Mouse (Mus musculus): ENCODE measurements around the gene Noct.

Noct gene

DNA sequence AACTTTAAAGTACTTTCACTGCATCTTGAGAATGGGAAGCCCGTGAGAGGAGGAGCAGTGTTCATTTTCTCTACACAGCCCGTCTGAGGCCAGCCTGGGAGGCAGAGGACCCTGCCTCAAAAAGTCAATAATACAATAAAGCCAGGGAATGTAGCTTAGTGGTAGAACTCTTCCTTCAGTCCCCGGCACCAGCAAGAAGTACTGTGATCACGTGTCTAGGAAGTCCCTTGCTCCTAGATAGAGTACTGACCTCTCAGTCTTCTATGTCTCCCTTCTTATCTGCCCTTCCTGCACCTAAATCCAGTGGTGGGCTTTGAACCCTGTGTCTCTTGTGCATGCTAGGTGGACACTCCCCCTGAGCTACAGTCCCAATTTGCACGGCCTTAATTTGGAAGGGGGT, 6.6 kb downstream of the Noct start:
- no peak for DNase-seq (ENCODE audit: low read depth, low spot score)

DNA sequence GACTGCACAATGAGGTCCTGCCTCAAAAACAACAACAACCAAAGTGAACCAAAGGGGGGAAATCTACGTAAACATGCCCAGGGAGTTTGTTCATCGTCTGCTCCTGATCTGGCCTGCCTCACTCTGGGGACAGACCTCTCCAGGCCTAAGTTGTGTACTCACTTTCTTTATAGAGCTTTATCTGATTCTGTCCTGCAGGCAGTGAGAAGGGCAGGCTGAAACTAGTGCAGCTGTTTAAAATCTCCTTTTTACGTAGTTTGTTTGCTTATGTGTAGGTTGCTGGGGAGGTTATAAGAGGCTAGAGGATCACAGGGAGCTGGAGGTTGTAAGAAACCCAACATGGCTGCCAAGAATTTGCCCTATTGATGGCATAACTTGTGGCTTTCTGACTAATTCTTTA, 7.3 kb downstream of the Noct start:
- no peak for DNase-seq (ENCODE audit: low read depth, low spot score)

- no peak for DNase-seq (ENCODE audit: low read depth, low spot score)
Observed at GRCm38 (mm10) chr3:51232205-51232910, 8.1 kb downstream of the Noct start.

- DNase-seq (ENCODE audit: low read depth, low spot score) = no peak
Observed at GRCm38 (mm10) chr3:51233474-51233873, 9.2 kb downstream of the Noct start.

GRCm38 (mm10) chr3:51233918-51234751, 9.9 kb downstream of the Noct start:
- DNase-seq (ENCODE audit: low read depth, low spot score) = peak; percentile 69

DNA sequence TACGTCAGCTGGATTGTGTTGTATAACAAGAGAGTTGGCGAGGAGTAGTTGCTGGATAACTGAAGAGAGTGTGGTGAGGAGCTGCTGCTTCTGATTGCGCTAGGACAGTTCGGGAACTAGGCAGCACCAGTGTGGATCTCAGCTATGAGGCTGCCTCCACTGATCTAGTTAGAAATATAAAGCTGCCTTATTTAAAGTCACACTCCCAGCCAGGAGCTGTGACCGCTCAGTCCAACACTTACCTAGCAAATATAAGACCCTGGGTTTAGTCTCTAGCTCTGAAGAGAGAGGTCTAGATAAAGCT, 10.5 kb downstream of the Noct start:
- DNase-seq (ENCODE audit: low read depth, low spot score) = no peak

DNA sequence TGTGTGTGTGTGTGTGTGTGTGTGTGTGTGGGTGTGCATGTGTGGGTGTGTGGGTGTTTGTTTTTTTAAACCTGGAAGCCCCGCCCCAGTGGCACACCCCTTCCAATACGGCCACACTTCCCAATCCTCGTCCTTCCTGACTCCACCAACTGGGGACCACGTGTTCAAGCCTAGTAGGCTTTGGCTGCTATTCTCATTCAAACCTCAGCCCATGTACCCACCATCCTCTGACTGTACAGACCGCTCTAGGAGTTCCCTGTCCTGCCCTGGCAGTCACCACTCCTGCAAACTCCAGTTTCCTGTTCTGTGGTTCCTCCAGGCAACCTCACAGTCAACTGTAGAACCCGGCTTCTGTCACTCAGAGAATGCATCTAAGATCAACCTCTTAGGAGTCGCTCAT, 14.3 kb downstream of the Noct start:
- no peak for DNase-seq (ENCODE audit: low read depth, low spot score)

DNA sequence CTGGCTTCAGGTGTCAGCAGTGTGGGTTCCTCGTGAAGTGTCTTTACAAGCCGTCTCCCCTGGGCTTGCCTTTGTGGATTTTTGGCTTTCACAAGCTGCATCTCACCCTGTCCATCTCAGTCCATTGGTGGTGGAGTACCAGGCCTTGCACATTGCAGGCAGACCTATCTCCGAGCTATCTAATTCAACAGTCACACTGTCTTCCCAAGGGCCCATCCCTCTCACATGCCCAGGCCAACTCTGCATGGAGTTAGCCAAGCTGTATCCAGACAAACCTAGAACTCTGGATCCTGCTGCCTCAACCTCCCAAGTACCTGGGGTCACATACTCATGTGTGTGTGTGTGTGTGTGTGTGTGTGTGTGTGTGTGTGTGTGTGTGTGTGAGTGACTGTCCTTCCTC, 15.3 kb downstream of the Noct start:
- no peak for DNase-seq (ENCODE audit: low read depth, low spot score)

DNA sequence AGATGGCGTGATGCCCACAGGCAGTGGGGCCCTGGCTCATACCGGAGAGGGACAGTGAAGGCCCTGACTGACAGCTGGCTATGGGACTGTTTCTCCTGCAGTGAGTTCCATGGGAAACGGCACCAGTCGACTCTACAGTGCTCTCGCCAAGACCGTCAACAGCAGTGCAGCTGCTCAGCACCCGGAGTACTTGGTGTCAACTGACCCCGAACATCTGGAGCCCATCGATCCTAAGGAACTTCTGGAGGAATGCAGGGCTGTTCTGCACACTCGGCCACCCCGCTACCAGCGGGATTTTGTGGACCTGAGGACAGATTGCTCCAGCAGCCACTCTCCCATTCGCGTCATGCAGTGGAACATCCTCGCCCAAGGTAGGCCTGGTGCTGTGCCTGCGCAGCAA, 23.5 kb downstream of the Noct start:
- no peak for DNase-seq (ENCODE audit: low read depth, low spot score)

DNA sequence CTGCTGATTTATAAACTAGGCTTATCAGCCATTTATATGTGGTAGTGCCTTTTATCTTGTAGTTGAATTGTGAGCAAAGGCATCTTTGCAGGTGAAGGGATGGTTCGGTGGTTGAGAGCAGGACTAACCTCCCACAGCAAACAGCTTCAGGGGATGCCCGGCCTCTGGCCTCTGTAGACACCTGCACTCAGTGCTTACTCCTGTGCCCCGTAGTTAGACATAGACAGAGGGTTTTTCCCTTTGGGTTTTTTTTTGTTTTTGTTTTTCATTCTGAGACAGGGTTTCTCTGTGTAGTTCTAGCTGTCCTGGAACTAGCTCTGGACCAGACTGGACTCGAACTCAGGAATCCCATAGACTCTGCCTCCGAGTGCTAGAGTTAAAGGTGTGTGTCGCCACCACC, 24.4 kb downstream of the Noct start:
- DNase-seq (ENCODE audit: low read depth, low spot score) = no peak

- DNase-seq (ENCODE audit: low read depth, low spot score) = no peak
Observed at GRCm38 (mm10) chr3:51249460-51249859, 25.2 kb downstream of the Noct start.

GRCm38 (mm10) chr3:51249866-51250265, 25.6 kb downstream of the Noct start:
- no peak for DNase-seq (ENCODE audit: low read depth, low spot score)

GRCm38 (mm10) chr3:51251057-51251456, 26.8 kb downstream of the Noct start:
- no peak for DNase-seq (ENCODE audit: low read depth, low spot score)

DNA sequence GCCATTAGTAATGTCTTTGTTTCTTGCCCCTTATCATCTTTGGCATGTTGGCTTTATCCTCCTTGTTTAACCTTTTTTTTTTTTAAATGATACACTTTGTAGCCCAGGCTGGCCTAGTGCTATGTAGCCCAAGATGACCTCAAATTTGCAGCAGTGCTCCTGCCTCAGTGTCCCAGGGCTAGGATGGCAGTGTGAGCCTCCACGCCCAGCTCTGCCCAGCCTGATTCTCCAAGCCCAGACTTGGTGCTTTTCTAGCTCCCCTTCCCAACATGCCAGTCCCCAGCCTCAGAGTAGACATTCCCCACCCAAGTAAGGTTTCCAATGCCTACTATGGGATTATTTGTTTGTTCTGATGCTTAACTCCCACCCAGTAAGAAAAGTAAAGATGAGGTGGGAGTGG, 28.0 kb downstream of the Noct start:
- DNase-seq (ENCODE audit: low read depth, low spot score) = no peak

- no peak for DNase-seq (ENCODE audit: low read depth, low spot score)
Observed at GRCm38 (mm10) chr3:51252689-51253402, 28.6 kb downstream of the Noct start.

GRCm38 (mm10) chr3:51254784-51255183, 30.5 kb downstream of the Noct start:
- DNase-seq (ENCODE audit: low read depth, low spot score) = no peak

DNA sequence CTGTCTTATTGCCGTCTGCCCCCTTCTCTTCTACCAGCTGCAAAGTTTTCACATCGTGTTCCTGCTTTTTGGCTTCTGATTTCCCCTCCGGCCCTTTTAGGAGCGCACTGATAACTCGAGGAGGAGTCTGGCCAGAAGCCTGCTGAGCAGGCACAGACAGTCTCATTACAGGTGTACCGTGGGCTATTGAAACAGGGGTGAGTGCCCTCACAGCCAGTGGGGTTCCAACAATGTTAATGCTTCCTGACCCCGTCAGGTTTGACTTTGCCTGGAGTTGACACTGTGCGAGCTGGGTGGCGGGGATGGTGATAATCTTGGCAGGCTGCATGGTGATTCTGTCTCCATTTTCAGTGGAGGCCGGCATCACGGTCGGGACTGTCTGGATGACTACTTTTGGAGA, 32.2 kb downstream of the Noct start:
- no peak for DNase-seq (ENCODE audit: low read depth, low spot score)

DNA sequence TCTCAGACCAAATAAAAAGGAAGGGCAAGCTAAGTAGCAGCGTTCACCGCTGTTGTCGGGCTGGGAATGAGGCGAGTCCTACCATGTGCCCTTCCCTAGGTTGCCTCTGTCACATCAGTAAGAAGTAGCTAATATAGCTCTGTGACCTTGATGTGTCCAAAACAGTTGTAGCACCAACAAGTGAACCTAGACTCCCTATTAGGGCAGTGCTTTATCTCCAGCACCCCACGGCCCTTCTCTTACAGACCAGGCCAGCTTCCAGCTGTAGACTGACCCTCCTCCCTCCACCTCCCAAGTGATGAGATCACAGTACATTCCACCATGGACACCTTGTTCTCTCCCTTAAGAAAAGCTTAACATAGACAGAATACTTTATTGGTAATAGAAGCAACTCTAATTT, 33.8 kb downstream of the Noct start:
- DNase-seq (ENCODE audit: low read depth, low spot score) = no peak

DNA sequence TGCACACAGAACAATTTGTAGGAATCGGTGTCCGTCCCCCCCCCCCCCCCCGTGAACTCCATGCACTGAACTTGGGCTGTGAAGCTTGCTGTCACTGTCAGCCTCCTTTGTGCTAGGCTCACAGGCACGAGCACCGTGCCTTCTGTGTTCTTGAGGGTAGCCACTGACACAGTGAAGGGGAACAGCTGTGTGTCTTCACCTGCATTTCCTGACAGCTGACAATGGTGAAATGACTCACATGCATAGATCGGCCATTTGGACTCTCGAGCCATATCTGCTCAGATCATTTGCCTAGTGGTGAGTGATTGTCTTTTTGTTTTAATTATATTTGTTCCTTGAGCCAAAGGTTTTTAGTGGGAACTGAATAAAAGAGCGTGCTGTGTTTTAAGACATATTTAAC, 38.7 kb downstream of the Noct start:
- no peak for DNase-seq (ENCODE audit: low read depth, low spot score)

DNA sequence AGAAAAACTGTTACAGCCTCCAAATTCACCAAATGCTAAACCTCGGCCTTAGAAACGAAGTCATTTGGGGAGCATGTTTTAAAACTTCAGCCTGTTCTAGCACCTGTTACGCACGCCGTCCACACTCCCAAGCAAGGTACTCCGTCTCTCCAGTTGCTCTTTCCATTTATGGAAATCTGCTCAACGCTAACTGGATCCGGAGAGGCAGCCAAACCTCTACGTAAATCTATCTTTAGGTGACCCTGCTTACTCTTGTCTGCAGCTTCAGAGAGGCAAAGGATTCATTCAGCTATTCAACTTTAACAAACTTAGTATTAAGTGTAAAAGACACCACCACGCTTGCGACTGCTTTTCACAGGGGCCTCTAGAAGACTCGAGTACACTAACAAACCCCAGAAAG, 44.2 kb downstream of the Noct start:
- no peak for DNase-seq (ENCODE audit: low read depth, low spot score)

- DNase-seq (ENCODE audit: low read depth, low spot score) = no peak
Observed at GRCm38 (mm10) chr3:51270069-51270817, 46.0 kb downstream of the Noct start.

DNA sequence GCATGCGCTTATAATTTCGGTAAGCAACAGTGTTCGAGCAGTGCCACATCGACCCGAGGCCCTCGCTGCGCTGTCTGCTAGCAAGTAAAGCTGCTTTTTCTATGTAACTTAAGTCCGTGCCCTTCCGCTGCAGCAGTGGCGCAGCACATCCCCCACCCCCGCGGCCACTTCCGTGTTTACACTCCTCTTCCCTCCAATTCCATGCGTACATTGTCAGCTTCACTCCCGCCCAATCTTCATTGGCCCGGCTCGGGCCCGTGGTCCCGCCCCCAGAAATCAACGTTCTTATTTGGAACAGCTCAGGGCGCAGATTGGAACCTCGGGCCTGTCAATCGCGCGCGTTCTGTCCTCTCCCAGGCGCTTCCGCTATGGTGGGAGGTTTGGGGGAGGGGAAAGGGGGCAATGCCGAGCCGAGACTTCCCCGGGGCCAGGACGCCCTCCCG, 51.7 kb downstream of the Noct start:
- DNase-seq (ENCODE audit: low read depth, low spot score) = peak; percentile 87

Measured in retina, adult 2 months (tissue).